In genomic region chr7:109958843-109959715, GRCm38 (mm10) we compare ENCODE assay signal across 8 mouse cellular contexts. TPM values are rescaled to one million over a fixed set of nuclear protein-coding genes. Genes with fewer than 3 reads are reported as not detected.
DNase-seq lines count a peak whose midpoint lies in the region; ATAC-seq and TF ChIP-seq lines count a peak whose summit lies in the region.

No protein-coding gene starts in this region.

- H3K27ac ChIP-seq in hindbrain, embryonic 12.5 days: peak overlapping the region; percentile 94
- peak overlapping the region; percentile 80 for H3K27ac ChIP-seq in liver, embryonic 12.5 days
- no peak overlapping the region for H3K27ac ChIP-seq in olfactory bulb, adult 2 months (ENCODE audit: insufficient read depth, low read depth, low read length)

- no peaks in the 10 kb centered on the region for H3K27me3 ChIP-seq in hindbrain, embryonic 12.5 days
- peaks cover 7% of the 10 kb centered on the region; the same call in 1 of the 2 replicates for H3K27me3 ChIP-seq in liver, embryonic 12.5 days (replicated peaks)

- H3K9me3 ChIP-seq in hindbrain, embryonic 12.5 days (replicated peaks): no peaks in the 10 kb centered on the region
- 0 out of 2 replicates have a peak, but pooled peaks cover 3% of the 10 kb centered on the region for H3K9me3 ChIP-seq in liver, embryonic 12.5 days (replicated peaks)

- peaks cover 28% of the 10 kb centered on the region for H3K4me1 ChIP-seq in hindbrain, embryonic 12.5 days
- H3K4me1 ChIP-seq in liver, embryonic 12.5 days: peaks cover 50% of the 10 kb centered on the region
- H3K4me1 ChIP-seq in olfactory bulb, adult 2 months (ENCODE audit: control insufficient read depth, insufficient read depth, low read length): peaks cover 5% of the 10 kb centered on the region; the same call in 1 of the 2 replicates

- peak overlapping the region; percentile 95 for H3K4me3 ChIP-seq in hindbrain, embryonic 12.5 days
- peak overlapping the region; percentile 93 for H3K4me3 ChIP-seq in liver, embryonic 12.5 days
- peak overlapping the region; percentile 98 for H3K4me3 ChIP-seq in olfactory bulb, adult 2 months (ENCODE audit: insufficient read depth, low read depth, low read length)

- TF ChIP-seq CTCF in olfactory bulb, adult 2 months (IDR thresholded peaks at IDR 0.05; ENCODE audit: insufficient read depth, low read depth, low read length): no peak

- no peaks in the 10 kb centered on the region for H3K36me3 ChIP-seq in hindbrain, embryonic 12.5 days
- H3K36me3 ChIP-seq in liver, embryonic 12.5 days: no peaks in the 10 kb centered on the region

- no peak for TF ChIP-seq POLR2A in olfactory bulb, adult 2 months (IDR thresholded peaks at IDR 0.05; ENCODE audit: insufficient read depth, low read depth, low read length)

- WGBS in hindbrain, embryonic 12.5 days: 7% methylated on average over 18 of the region's 18 CpGs
- WGBS in liver, embryonic 12.5 days (ENCODE audit: insufficient replicate concordance): 4% methylated on average over 18 of the region's 18 CpGs
- 2% methylated on average over 18 of the region's 18 CpGs for WGBS in olfactory bulb, adult 2 months

- peak; percentile 6; the same call in 1 of the 2 replicates for ATAC-seq in hindbrain, embryonic 12.5 days (ENCODE audit: low FRiP score)
- peak; percentile 25; the same call in 1 of the 2 replicates for ATAC-seq in liver, embryonic 12.5 days

- peak overlapping the region; percentile 83 for H3K4me2 ChIP-seq in hindbrain, embryonic 12.5 days (replicated peaks)
- peak overlapping the region; percentile 95 for H3K4me2 ChIP-seq in liver, embryonic 12.5 days

- H3K9ac ChIP-seq in hindbrain, embryonic 12.5 days: peak overlapping the region; percentile 95
- H3K9ac ChIP-seq in liver, embryonic 12.5 days: peak overlapping the region; percentile 94

- DNase-seq in right cerebral cortex, postnatal 4 days: peak; percentile 15
- no peak for DNase-seq in right cerebral cortex, adult 18-20 months
- DNase-seq in c-Kit-positive CD71-positive TER-119-negative erythroid progenitor cells, embryonic 14.5 days (ENCODE audit: low read depth): peak; percentile 38
- DNase-seq in left cerebral cortex, adult 8-10 months (ENCODE audit: low spot score in 2 of 2): no peak
- no peak for DNase-seq in lung, postnatal 10 days

RNA-seq across cellular contexts. Expression of gene Dennd5a, which starts 1.2 kb away (rescaled TPM):
- 54.4 and 56.5 TPM in 2 replicates for polyA plus RNA-seq in hindbrain, embryonic 12.5 days (2016; fragmentation: Nextera tagmentation; extraction: Ambion mirVana)
- polyA plus RNA-seq in liver, embryonic 12.5 days (2016; fragmentation: Nextera tagmentation; extraction: Ambion mirVana): 13.3 and 14.8 TPM in 2 replicates
- polyA plus RNA-seq in olfactory bulb, adult 2 months (2012; ENCODE audit: insufficient read depth, insufficient read length, low replicate concordance, missing spikeins): 223 TPM in 1 of 2 replicates, not detected in the other
- total RNA-seq in left cerebral cortex, adult 8-10 months (2022): 100 to 1,000 TPM; 213 to 277 (median 242) TPM

RNA-seq across cellular contexts. Expression of gene Tmem41b, which starts 27.6 kb away (rescaled TPM):
- 72.0 and 88.0 TPM in 2 replicates for polyA plus RNA-seq in hindbrain, embryonic 12.5 days (2016; fragmentation: Nextera tagmentation; extraction: Ambion mirVana)
- polyA plus RNA-seq in liver, embryonic 12.5 days (2016; fragmentation: Nextera tagmentation; extraction: Ambion mirVana): 47.3 and 47.4 TPM in 2 replicates
- not detected in 2 replicates for polyA plus RNA-seq in olfactory bulb, adult 2 months (2012; ENCODE audit: insufficient read depth, insufficient read length, low replicate concordance, missing spikeins)
- 10 to 100 TPM; 40.4 to 57.3 (median 48.1) TPM for total RNA-seq in left cerebral cortex, adult 8-10 months (2022)

RNA-seq across cellular contexts. Expression of gene Ipo7, which starts 59.0 kb away (rescaled TPM):
- polyA plus RNA-seq in hindbrain, embryonic 12.5 days (2016; fragmentation: Nextera tagmentation; extraction: Ambion mirVana): 47.1 and 47.9 TPM in 2 replicates
- 35.8 and 35.9 TPM in 2 replicates for polyA plus RNA-seq in liver, embryonic 12.5 days (2016; fragmentation: Nextera tagmentation; extraction: Ambion mirVana)
- polyA plus RNA-seq in olfactory bulb, adult 2 months (2012; ENCODE audit: insufficient read depth, insufficient read length, low replicate concordance, missing spikeins): not detected in 2 replicates
- total RNA-seq in left cerebral cortex, adult 8-10 months (2022): 100 to 1,000 TPM in 1 of 4 experiments, 10 to 100 TPM in 3; 89.3 to 101 (median 94.8) TPM

Comparison
In these comparisons a context has a peak if more than half of its experiments do, and no peak if none do; other contexts are left out.
1. DNase-seq: peak in right cerebral cortex, postnatal 4 days (single experiment) and c-Kit-positive CD71-positive TER-119-negative erythroid progenitor cells, embryonic 14.5 days (single experiment); none in right cerebral cortex, adult 18-20 months (single experiment), left cerebral cortex, adult 8-10 months (0 of 2) and lung, postnatal 10 days (single experiment).
2. RNA of gene Ipo7, which starts 59.0 kb away (polyA plus RNA-seq): 47.1 to 47.9 TPM in hindbrain, embryonic 12.5 days and 35.8 to 35.9 TPM in liver, embryonic 12.5 days; not detected in olfactory bulb, adult 2 months; every median in the first group is over 10 times any median in the second.
3. Peak in every context shown above with its lines, with median percentiles within 50 percentile points of each other: H3K4me3 ChIP-seq.